Mouse (Mus musculus) mouse trophoblast stem cell (cell line): ENCODE data around the gene Obp2a.
"Not testable (repeated sequence)": the region's sequence is repeated elsewhere in the genome, so short reads cannot be mapped to it uniquely, and the experiment has no call there.

Experiments used
- in situ Hi-C, 2 experiments: fragments of 300-500 bp; cut with MseI, MboI; formaldehyde crosslinking; loops; 2 replicates in 1 of 2; 3 replicates in 1 of 2; pipeline ENCODE4 v1.15.1; 2025

Gene Obp2a

DNA sequence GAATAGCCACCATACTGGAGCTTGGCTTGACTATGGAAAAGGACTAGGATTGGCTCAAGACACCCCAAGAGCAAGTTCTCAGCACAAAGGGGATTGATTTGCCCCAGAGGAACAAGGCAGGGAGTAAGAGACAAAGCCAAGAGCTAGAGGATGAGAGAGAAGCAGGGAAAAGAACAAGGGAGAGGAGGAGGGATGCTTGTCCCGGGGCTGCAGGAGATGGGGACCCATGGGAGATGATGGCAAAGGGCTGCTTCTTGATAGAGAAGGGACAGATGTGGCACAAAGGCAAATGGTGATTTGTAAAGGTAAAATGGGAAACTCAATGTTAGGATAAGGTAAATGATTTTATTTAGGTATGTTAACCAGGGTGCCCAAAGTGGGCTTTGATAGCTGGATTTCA, 9.2 kb downstream of the Obp2a start:
- in situ Hi-C loops: not testable (repeated sequence)

DNA sequence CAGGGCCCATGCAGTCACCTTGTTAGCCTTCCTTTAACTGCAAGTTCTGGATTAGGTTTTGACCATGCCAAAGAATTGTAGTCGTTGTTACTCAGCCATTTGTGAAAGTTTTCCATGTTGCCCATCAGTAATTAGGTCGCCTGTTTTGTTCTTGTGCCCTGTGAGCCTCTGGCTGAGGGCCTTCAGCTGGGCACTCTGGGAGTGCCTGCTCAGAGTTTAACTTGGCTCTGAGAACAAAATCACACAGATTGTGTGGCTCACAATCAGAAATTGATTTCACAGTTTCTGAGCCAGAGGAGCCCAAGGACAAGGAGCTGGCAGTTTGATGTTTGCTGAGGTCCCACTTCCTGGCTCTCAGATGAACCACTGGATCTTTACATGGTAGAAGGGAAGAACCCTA, 9.9 kb downstream of the Obp2a start:
- in situ Hi-C loops: not testable (repeated sequence)

DNA sequence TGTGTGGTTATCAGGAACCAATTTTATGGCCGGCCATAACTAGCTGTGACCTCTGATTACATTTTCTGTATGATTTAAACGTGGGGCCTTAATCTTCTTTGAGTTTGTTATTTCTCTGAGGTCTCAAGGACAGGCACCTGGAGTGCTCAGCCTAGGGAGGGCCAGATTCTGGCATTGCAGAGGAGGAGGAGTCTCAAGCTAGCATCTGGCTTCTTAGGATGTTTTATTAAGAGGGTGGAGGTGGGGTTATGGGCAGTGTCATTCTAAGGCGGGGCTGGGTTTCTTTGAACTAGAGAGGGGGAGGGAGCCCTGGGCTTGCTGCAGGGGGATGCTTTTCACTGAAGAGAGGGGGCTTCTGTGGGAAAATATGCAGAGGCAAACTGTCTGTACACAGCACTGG, 11.8 kb downstream of the Obp2a start:
- in situ Hi-C loops: not testable (repeated sequence)

DNA sequence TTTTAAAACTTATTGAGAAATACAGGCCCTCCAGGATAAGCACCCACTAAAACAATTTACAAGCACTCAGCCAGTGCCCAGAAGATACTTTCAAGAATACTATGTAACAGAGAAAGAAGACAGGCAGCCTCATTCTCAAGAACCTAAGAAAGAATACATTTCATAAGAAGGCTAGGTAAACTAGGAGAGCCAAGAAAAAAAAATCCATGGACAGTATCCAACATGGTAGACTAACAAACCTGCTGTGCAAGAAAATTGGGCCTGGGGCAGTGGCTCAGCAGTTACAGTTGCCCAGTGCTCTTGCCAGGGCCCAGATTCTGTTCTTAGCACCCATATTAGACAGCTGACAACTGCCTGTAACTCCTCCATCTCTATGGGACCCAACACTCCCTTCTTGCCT, 17.4 kb downstream of the Obp2a start:
- in situ Hi-C loops: no loop called here

DNA sequence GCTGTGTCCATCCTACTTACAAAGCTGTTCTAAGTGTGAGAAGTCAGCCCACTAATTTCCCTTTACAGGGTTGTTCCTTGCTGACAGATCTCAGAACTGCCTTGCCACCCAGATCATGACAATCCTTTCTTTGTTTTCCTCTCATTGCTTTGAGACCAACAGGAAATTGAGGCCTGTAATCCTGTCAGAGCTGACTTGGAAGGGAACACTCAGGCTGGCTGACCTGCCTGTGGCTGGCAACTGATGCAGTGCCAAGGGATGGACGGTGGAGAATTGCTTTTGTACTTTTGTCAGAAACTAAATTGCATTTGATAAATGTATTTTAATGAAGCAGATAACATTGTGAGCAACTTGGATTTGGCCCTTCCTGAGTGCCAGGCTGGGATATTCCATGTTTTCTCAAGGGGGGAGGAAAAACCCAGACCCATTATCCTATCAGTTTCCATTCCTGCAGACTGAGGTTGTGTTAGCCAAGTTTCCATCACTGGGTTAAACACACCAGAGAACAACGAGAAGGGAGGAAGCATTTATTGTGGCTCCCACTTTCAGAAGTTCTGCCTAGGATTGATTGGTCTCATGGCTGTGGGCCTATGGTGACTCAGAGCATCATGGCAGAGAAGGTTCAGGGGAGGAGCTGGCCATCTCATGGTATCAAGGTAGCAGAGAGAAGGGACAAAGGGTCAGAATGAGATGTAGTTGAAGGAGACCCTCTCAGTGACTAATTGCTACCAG, 33.5 kb downstream of the Obp2a start:
- in situ Hi-C loops: no loop called here

DNA sequence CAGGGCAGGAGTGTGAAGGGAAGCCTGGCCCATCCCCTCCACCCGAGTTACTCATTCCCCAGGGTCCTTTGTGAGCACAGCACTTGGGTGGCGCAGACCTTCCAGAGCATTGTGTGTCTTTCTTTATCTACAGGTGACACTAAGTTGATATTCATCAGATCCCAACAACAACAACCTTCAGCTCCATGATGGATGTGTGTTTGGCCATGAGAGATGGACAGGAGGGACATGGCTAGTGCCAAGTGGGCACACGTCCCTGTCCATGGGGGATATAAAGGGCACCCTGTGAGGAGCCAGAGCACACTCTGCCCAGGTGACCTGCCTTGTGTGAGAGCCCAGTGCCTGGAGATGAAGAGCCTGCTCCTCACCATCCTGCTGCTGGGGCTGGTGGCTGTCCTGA, 36.9 kb downstream of the Obp2a start, which contains the start of gene Obp2b:
Obp2b (plus strand) TSS at position 301 of the 400 bp plus-strand sequence.
- in situ Hi-C loops: not testable (repeated sequence)

DNA sequence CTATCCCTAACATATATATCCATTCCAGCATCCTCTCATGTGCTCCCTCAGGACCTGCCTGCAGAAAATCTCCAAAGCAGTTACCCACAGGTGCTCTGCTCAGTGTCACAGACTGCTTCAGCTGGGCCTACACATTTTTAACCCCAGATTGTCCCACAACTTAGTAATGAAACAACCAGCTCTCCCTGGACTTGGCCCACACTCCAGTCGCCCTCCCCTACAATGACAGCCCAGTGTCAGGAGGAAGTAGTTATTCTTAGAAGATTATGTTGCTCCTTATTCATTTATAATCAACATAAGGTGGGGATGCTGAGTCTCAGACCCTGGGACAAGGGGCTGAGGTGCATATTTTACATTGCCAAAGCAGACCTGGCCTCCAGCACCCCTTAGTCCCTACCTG, 41.8 kb downstream of the Obp2a start:
- in situ Hi-C loops: no loop called here
